Mouse (Mus musculus) neutrophil, adult 83 days (primary cell): Measurements from ENCODE around the gene Dyrk1b. TPM values are rescaled to one million over a fixed set of nuclear protein-coding genes. Genes with fewer than 3 reads are reported as not detected.

ENCODE experiments used
- total RNA-seq, 2 experiments: library from RNA; stranded (reverse); gene quantifications; one replicate each; pipeline ENCODE4 v1.2.4; 2023

Gene Dyrk1b
- 10 to 100 TPM; 11.1 to 13.9 TPM for total RNA-seq

GRCm38 (mm10) chr7:28179228-28179627 is at the start of gene Dyrk1b:
TSS of gene Dyrk1b (plus strand) at chr7:28179469.

GRCm38 (mm10) chr7:28169489-28170422 is 9.5 kb upstream of the Dyrk1b start, which contains the start of gene Fbl:
TSS of gene Fbl (plus strand) at chr7:28169710.

Other genes with a start within 250 kb of the Dyrk1b start
- gene Zfp780b, start 200.3 kb upstream of the Dyrk1b start, total RNA-seq, result 1 to 10 TPM; 4.8 to 5.7 TPM
- 1 to 10 TPM; 2.3 to 3.0 TPM for gene Zfp850, start 165.4 kb upstream of the Dyrk1b start, total RNA-seq
- gene Psmc4, start 129.4 kb upstream of the Dyrk1b start, total RNA-seq, result 10 to 100 TPM; 71.1 to 72.0 TPM
- not detected for gene Fcgbp, start 108.2 kb upstream of the Dyrk1b start, total RNA-seq
- not detected for gene 9530053A07Rik, start 50.0 kb upstream of the Dyrk1b start, total RNA-seq
- gene Fbl, start 9.8 kb upstream of the Dyrk1b start, total RNA-seq, result 10 to 100 TPM; 69.9 to 73.1 TPM
- 1 to 10 TPM; 1.2 to 1.5 TPM for gene Eid2, start 88.4 kb downstream of the Dyrk1b start, total RNA-seq
- gene Eid2b, start 98.3 kb downstream of the Dyrk1b start, total RNA-seq, result 1 to 10 TPM; 4.5 to 4.7 TPM
- gene Selenov, start 111.7 kb downstream of the Dyrk1b start, total RNA-seq, result not detected
- gene Dll3, start 122.8 kb downstream of the Dyrk1b start, total RNA-seq, result not detected
- gene Timm50, start 132.6 kb downstream of the Dyrk1b start, total RNA-seq, result 10 to 100 TPM; 24.3 to 28.2 TPM
- gene Supt5, start 159.3 kb downstream of the Dyrk1b start, total RNA-seq, result 10 to 100 TPM; 72.6 to 73.5 TPM
- 1,000 to 10,000 TPM; 1,040 to 1,142 TPM for gene Rps16, start 171.2 kb downstream of the Dyrk1b start, total RNA-seq
- gene Plekhg2, start 193.1 kb downstream of the Dyrk1b start, total RNA-seq, result 10 to 100 TPM; 25.8 to 27.0 TPM
- gene Zfp36, start 200.8 kb downstream of the Dyrk1b start, total RNA-seq, result 1,000 to 10,000 TPM; 2,020 to 2,166 TPM
- gene Med29, start 213.2 kb downstream of the Dyrk1b start, total RNA-seq, result 10 to 100 TPM in 1 of 2 experiments, 1 to 10 TPM in 1; 7.4 to 10.8 TPM
- 10 to 100 TPM; 59.0 to 65.3 TPM for gene Paf1, start 213.5 kb downstream of the Dyrk1b start, total RNA-seq